Mouse (Mus musculus) liver, postnatal 0 days (tissue): ENCODE data around the gene Htra1. TPM values are rescaled to one million over a fixed set of nuclear protein-coding genes. Genes with fewer than 3 reads are reported as not detected.

ENCODE experiments used
- ATAC-seq: fragments of 200-750 bp; cut with Nextera tagmentation; 2 replicates; pipeline ENCODE4 v1.8.0; 2017; ENCODE audit warnings: mild to moderate bottlenecking, moderate library complexity
- DNase-seq: peaks from one replicate; pipeline ENCODE4 v3.0.0-alpha.2; 2016
- H3K27ac ChIP-seq: fragments of 300-500 bp; sonication (generic); 2 replicates; pipeline ENCODE4 v1.5.1; 2014; ENCODE audit warnings: antibody characterized with exemption, moderate library complexity, mild to moderate bottlenecking, low read depth
- H3K27me3 ChIP-seq: fragments of 300-500 bp; sonication (generic); 2 replicates; pipeline ENCODE4 v1.6.1; 2014; ENCODE audit warnings: low read length, control low read depth, mixed read lengths; ENCODE audit not compliant: insufficient read depth
- H3K36me3 ChIP-seq: fragments of 300-500 bp; sonication (generic); replicated peaks from 2 replicates; pipeline ENCODE4 v1.6.1; 2014; ENCODE audit warnings: mild to moderate bottlenecking, control low read depth, low read length, moderate library complexity, mixed read lengths; ENCODE audit not compliant: insufficient read depth
- H3K4me1 ChIP-seq: fragments of 300-500 bp; sonication (generic); 2 replicates; pipeline ENCODE4 v1.6.1; 2014; ENCODE audit warnings: antibody characterized with exemption, mild to moderate bottlenecking, control low read depth; ENCODE audit not compliant: insufficient read depth
- H3K4me2 ChIP-seq: fragments of 300-500 bp; sonication (generic); 2 replicates; pipeline ENCODE4 v1.6.1; 2014; ENCODE audit warnings: low read depth, mild to moderate bottlenecking, low read length, moderate library complexity, mixed read lengths
- H3K4me3 ChIP-seq: fragments of 300-500 bp; sonication (generic); 2 replicates; pipeline ENCODE4 v1.5.1; 2014; ENCODE audit warnings: low read depth, low read length
- H3K9ac ChIP-seq: fragments of 300-500 bp; sonication (generic); replicated peaks from 2 replicates; pipeline ENCODE4 v1.6.1; 2014; ENCODE audit warnings: mild to moderate bottlenecking, moderate library complexity
- H3K9me3 ChIP-seq: fragments of 300-500 bp; sonication (generic); 2 replicates; pipeline ENCODE4 v1.6.1; 2016; ENCODE audit warnings: mild to moderate bottlenecking, control low read depth, low read length, mixed read lengths
- CTCF ChIP-seq: sonication (generic); IDR thresholded peaks from 2 replicates; pipeline ENCODE4 v1.5.1; 2016; ENCODE audit warnings: antibody characterized with exemption, low read depth
- EP300 ChIP-seq: IDR thresholded peaks from 2 replicates; pipeline ENCODE4 v1.6.1; 2016; ENCODE audit warnings: antibody characterized with exemption, low read depth, mild to moderate bottlenecking
- WGBS: fragments of 180-500 bp; shearing (Covaris S2); extraction: QIAGEN DNeasy Blood & Tissue Kit; methylation state at CpG from one replicate; pipeline ENCODE4 v1.1.7; 2014; ENCODE audit not compliant: insufficient replicate concordance; 5-methylcytosine and 5-hydroxymethylcytosine counted together
- microRNA-seq: library from miRNA; unstranded; fragments of <30 nt; microRNA quantifications from one replicate; pipeline ENCODE4, GENCODE M21; 2016
- polyA plus RNA-seq: library from polyadenylated mRNA; unstranded; fragments of >200 nt; fragmentation: Nextera tagmentation; extraction: Ambion mirVana; gene quantifications from 2 replicates; pipeline ENCODE4 v1.2.1, GENCODE M21; 2015

Gene Htra1
- polyA plus RNA-seq, 1 experiment from 2014 or later: 0.61 TPM

- Histone ChIP-seq H3K36me3 (no peaks in the 10 kb centered on the region), H3K27me3 (no peaks in the 10 kb centered on the region), H3K9ac (no peak overlapping the region), H3K27ac (no peak overlapping the region), H3K9me3 (no peaks in the 10 kb centered on the region), H3K4me1 (no peaks in the 10 kb centered on the region), H3K4me3 (no peak overlapping the region), H3K4me2 (no peak overlapping the region)
- DNase-seq: no peak
- ATAC-seq: no peak
- 40% methylated on average over 1 of the region's 1 CpGs for WGBS
- TF ChIP-seq CTCF (no peak), EP300 (no peak)
Observed at GRCm38 (mm10) chr7:131024807-131025206, 88.9 kb downstream of the Htra1 start.

- Histone ChIP-seq H3K9me3 (no peaks in the 10 kb centered on the region), H3K27me3 (no peaks in the 10 kb centered on the region), H3K9ac (no peak overlapping the region), H3K27ac (no peak overlapping the region), H3K4me2 (no peak overlapping the region), H3K4me3 (no peak overlapping the region), H3K36me3 (no peaks in the 10 kb centered on the region), H3K4me1 (no peaks in the 10 kb centered on the region)
- no peak for TF ChIP-seq EP300
- no peak for TF ChIP-seq CTCF
- WGBS: 68% methylated on average over 1 of the region's 1 CpGs
- DNase-seq (no peak), ATAC-seq (no peak)
Observed at GRCm38 (mm10) chr7:131027557-131027956, 91.6 kb downstream of the Htra1 start.

GRCm38 (mm10) chr7:131031755-131032154 lies 95.8 kb downstream of the Htra1 start, which contains the start of gene Dmbt1:
Dmbt1 (plus strand) TSS chr7:131032053.
- H3K9ac ChIP-seq: no peak within 1 kb of the TSS
- H3K27me3 ChIP-seq: no peaks in the 10 kb centered on the region
- H3K36me3 ChIP-seq: no peaks in the 10 kb centered on the region
- DNase-seq: no peak
- WGBS: 61% methylated on average over 5 of the region's 5 CpGs
- no peaks in the 10 kb centered on the region for H3K9me3 ChIP-seq
- no peaks in the 10 kb centered on the region for H3K4me1 ChIP-seq
- ATAC-seq: no peak
- H3K4me3 ChIP-seq: no peak within 1 kb of the TSS
- no peak within 1 kb of the TSS for H3K27ac ChIP-seq
- TF ChIP-seq EP300 (no peak), CTCF (no peak)
- H3K4me2 ChIP-seq: no peak within 1 kb of the TSS

Small RNA genes within 50 kb of the gene (microRNA-seq; reads per million reads assigned to microRNA genes)
- 2.0 reads per million for gene Mir7061

Other genes starting within 250 kb of the Htra1 start
- 0.38 and 0.52 TPM in 2 replicates for gene Btbd16, start 162.0 kb upstream of the Htra1 start, polyA plus RNA-seq
- 12.8 and 15.8 TPM in 2 replicates for gene Plekha1, start 70.4 kb upstream of the Htra1 start, polyA plus RNA-seq
- gene Dmbt1, start 95.9 kb downstream of the Htra1 start, polyA plus RNA-seq: 0.27 and 1.2 TPM in 2 replicates
- not detected in 2 replicates for gene 4933402N03Rik, start 210.2 kb downstream of the Htra1 start, polyA plus RNA-seq
- not detected in 2 replicates for gene 5430419D17Rik, start 238.3 kb downstream of the Htra1 start, polyA plus RNA-seq